Mouse (Mus musculus) myocyte (in vitro differentiated cells): ENCODE measurements around the gene Atp2b2. TPM values are rescaled to one million over a fixed set of nuclear protein-coding genes. Genes with fewer than 3 reads are reported as not detected.

Source experiments
- H3K27me3 ChIP-seq: one replicate; pipeline ENCODE4 v1.6.1; 2011; ENCODE audit not compliant: control insufficient read depth, insufficient read depth, insufficient read length
- H3K36me3 ChIP-seq: one replicate; pipeline ENCODE4 v1.6.1; 2011; ENCODE audit not compliant: control insufficient read depth, insufficient read depth
- H3K4me2 ChIP-seq: one replicate; pipeline ENCODE4 v1.6.1; 2011; ENCODE audit warnings: low read depth, control low read depth
- H3K4me3 ChIP-seq: one replicate; pipeline ENCODE4 v1.5.1; 2011; ENCODE audit warnings: mild to moderate bottlenecking, control low read depth, moderate library complexity
- H3K79me2 ChIP-seq: one replicate; pipeline ENCODE4 v1.6.1; 2011; ENCODE audit not compliant: control insufficient read depth, insufficient read depth
- H3ac ChIP-seq: one replicate; pipeline ENCODE4 v1.6.1; 2011; ENCODE audit not compliant: control insufficient read depth, insufficient read length
- CEBPB ChIP-seq: IDR thresholded peaks from 2 replicates; pipeline ENCODE4 v1.6.1; 2011; ENCODE audit warnings: mild to moderate bottlenecking, moderate library complexity; ENCODE audit not compliant: poor library complexity, insufficient read depth, severe bottlenecking
- E2F4 ChIP-seq: IDR thresholded peaks from one replicate; pipeline ENCODE4 v1.6.1; 2011; ENCODE audit warnings: mild to moderate bottlenecking, control low read depth, moderate library complexity; ENCODE audit not compliant: insufficient read depth
- MAX ChIP-seq: IDR thresholded peaks from one replicate; pipeline ENCODE4 v1.6.1; 2011; ENCODE audit warnings: low read depth, mild to moderate bottlenecking, control low read depth
- MYOD1 ChIP-seq, 3 experiments: IDR thresholded peaks; one replicate each; pipeline ENCODE4 v1.6.1; 2011; ENCODE audit warnings: control low read depth in 2 of 3, low read depth in 2 of 3, mild to moderate bottlenecking in 2 of 3, moderate library complexity in 1 of 3; ENCODE audit not compliant: insufficient read length in 2 of 3, control insufficient read depth in 1 of 3
- MYOG ChIP-seq, 3 experiments: IDR thresholded peaks; one replicate each; pipeline ENCODE4 v1.6.1; 2011; ENCODE audit warnings: control low read depth in 2 of 3, low read depth in 2 of 3, mild to moderate bottlenecking in 2 of 3; ENCODE audit not compliant: insufficient read length in 2 of 3, control insufficient read depth in 1 of 3, insufficient read depth in 1 of 3
- POLR2A ChIP-seq: IDR thresholded peaks from one replicate; pipeline ENCODE4 v1.6.1; 2011; ENCODE audit warnings: low read depth, mild to moderate bottlenecking, control low read depth, moderate library complexity; ENCODE audit not compliant: insufficient read length
- POLR2AphosphoS2 ChIP-seq: IDR thresholded peaks from one replicate; pipeline ENCODE4 v1.6.1; 2011; ENCODE audit warnings: low read depth, control low read depth; ENCODE audit not compliant: insufficient read length
- REST ChIP-seq: IDR thresholded peaks from one replicate; pipeline ENCODE4 v1.6.1; 2011; ENCODE audit warnings: mild to moderate bottlenecking, control low read depth, moderate library complexity; ENCODE audit not compliant: insufficient read depth, insufficient read length
- SRF ChIP-seq: IDR thresholded peaks from one replicate; pipeline ENCODE4 v1.6.1; 2011; ENCODE audit warnings: low read depth; ENCODE audit not compliant: control insufficient read depth, insufficient read length
- TCF12 ChIP-seq: IDR thresholded peaks from one replicate; pipeline ENCODE4 v1.6.1; 2011; ENCODE audit warnings: mild to moderate bottlenecking, control low read depth; ENCODE audit not compliant: poor library complexity, insufficient read depth, severe bottlenecking
- TCF3 ChIP-seq: IDR thresholded peaks from one replicate; pipeline ENCODE4 v1.6.1; 2011; ENCODE audit warnings: low read depth, control low read depth; ENCODE audit not compliant: insufficient read length
- USF1 ChIP-seq: IDR thresholded peaks from one replicate; pipeline ENCODE4 v1.6.1; 2011; ENCODE audit warnings: low read depth, mild to moderate bottlenecking, control low read depth, moderate library complexity
- polyA plus RNA-seq: library from polyadenylated mRNA; unstranded; fragments of >200 nt; fragmentation: generic; extraction: Trizol; gene quantifications from one replicate; pipeline ENCODE4 v1.2.1, GENCODE M21; 2012; ENCODE audit warnings: missing spikeins

Gene Atp2b2
- polyA plus RNA-seq, 1 experiment, result not detected

GRCm38 (mm10) chr6:113990044-113990443 lies 52.4 kb downstream of the Atp2b2 start:
- H3K4me2 ChIP-seq, result no peak overlapping the region
- H3K4me3 ChIP-seq, result no peak overlapping the region
- H3K27me3 ChIP-seq, result no peaks in the 10 kb centered on the region
- no peaks in the 10 kb centered on the region for H3K79me2 ChIP-seq
- H3ac ChIP-seq, result no peak overlapping the region
- H3K36me3 ChIP-seq, result no peaks in the 10 kb centered on the region
- TF ChIP-seq MAX (no peak), REST (no peak), E2F4 (no peak), POLR2AphosphoS2 (no peak), TCF12 (no peak), MYOG (IDR thresholded peaks at IDR 0.05; ENCODE audit: control insufficient read depth in 1 of 3, insufficient read depth in 1 of 3, insufficient read length in 2 of 3, low read depth in 2 of 3) (no peak), TCF3 (no peak), SRF (no peak), CEBPB (no peak), USF1 (no peak), MYOD1 (IDR thresholded peaks at IDR 0.05; ENCODE audit: control insufficient read depth in 1 of 3, insufficient read length in 2 of 3, low read depth in 2 of 3) (no peak), POLR2A (no peak)

- Histone ChIP-seq H3K4me2 (no peak overlapping the region), H3K36me3 (no peaks in the 10 kb centered on the region), H3K27me3 (no peaks in the 10 kb centered on the region)
Measured at GRCm38 (mm10) chr6:113988521-113988920, 53.9 kb downstream of the Atp2b2 start.

GRCm38 (mm10) chr6:113986671-113987070 lies 55.7 kb downstream of the Atp2b2 start:
- no peak overlapping the region for H3K4me2 ChIP-seq
- H3K27me3 ChIP-seq, result no peaks in the 10 kb centered on the region
- no peaks in the 10 kb centered on the region for H3K79me2 ChIP-seq
- no peak overlapping the region for H3K4me3 ChIP-seq
- no peaks in the 10 kb centered on the region for H3K36me3 ChIP-seq
- no peak for TF ChIP-seq E2F4
- TF ChIP-seq MYOG (IDR thresholded peaks at IDR 0.05; ENCODE audit: control insufficient read depth in 1 of 3, insufficient read depth in 1 of 3, insufficient read length in 2 of 3, low read depth in 2 of 3), result no peak
- TF ChIP-seq MYOD1 (IDR thresholded peaks at IDR 0.05; ENCODE audit: control insufficient read depth in 1 of 3, insufficient read length in 2 of 3, low read depth in 2 of 3), result no peak
- TF ChIP-seq POLR2AphosphoS2, result no peak
- TF ChIP-seq SRF, result no peak
- TF ChIP-seq REST, result no peak
- TF ChIP-seq CEBPB, result no peak
- no peak for TF ChIP-seq MAX
- no peak for TF ChIP-seq POLR2A
- no peak for TF ChIP-seq TCF3
- TF ChIP-seq TCF12, result no peak
- TF ChIP-seq USF1, result no peak
- no peak overlapping the region for H3ac ChIP-seq

More at GRCm38 (mm10) chr6:113988521-113988920, 53.9 kb downstream of the Atp2b2 start:
- Histone ChIP-seq H3K79me2 (no peaks in the 10 kb centered on the region), H3ac (no peak overlapping the region), H3K4me3 (no peak overlapping the region)
- TF ChIP-seq MYOD1 (IDR thresholded peaks at IDR 0.05; ENCODE audit: control insufficient read depth in 1 of 3, insufficient read length in 2 of 3, low read depth in 2 of 3) (no peak), SRF (no peak), MYOG (IDR thresholded peaks at IDR 0.05; ENCODE audit: control insufficient read depth in 1 of 3, insufficient read depth in 1 of 3, insufficient read length in 2 of 3, low read depth in 2 of 3) (no peak), TCF12 (no peak), E2F4 (no peak), MAX (no peak), CEBPB (no peak), TCF3 (no peak), USF1 (no peak), REST (no peak), POLR2A (no peak), POLR2AphosphoS2 (no peak)

- H3ac ChIP-seq, result no peak overlapping the region
- no peak overlapping the region for H3K4me3 ChIP-seq
- no peaks in the 10 kb centered on the region for H3K27me3 ChIP-seq
- no peaks in the 10 kb centered on the region for H3K79me2 ChIP-seq
- no peak for TF ChIP-seq MYOD1 (IDR thresholded peaks at IDR 0.05; ENCODE audit: control insufficient read depth in 1 of 3, insufficient read length in 2 of 3, low read depth in 2 of 3)
- TF ChIP-seq TCF12, result no peak
- TF ChIP-seq CEBPB, result no peak
- no peak for TF ChIP-seq MAX
- no peak for TF ChIP-seq REST
- no peak for TF ChIP-seq MYOG (IDR thresholded peaks at IDR 0.05; ENCODE audit: control insufficient read depth in 1 of 3, insufficient read depth in 1 of 3, insufficient read length in 2 of 3, low read depth in 2 of 3)
- TF ChIP-seq SRF, result no peak
- TF ChIP-seq TCF3, result no peak
- no peak for TF ChIP-seq POLR2AphosphoS2
- TF ChIP-seq E2F4, result no peak
- TF ChIP-seq POLR2A, result no peak
- TF ChIP-seq USF1, result no peak
- H3K36me3 ChIP-seq, result no peaks in the 10 kb centered on the region
- no peak overlapping the region for H3K4me2 ChIP-seq
Measured at GRCm38 (mm10) chr6:113978673-113979072, 63.7 kb downstream of the Atp2b2 start.
